Mouse (Mus musculus): ENCODE measurements around the gene Chil3. TPM values are rescaled to one million over a fixed set of nuclear protein-coding genes. Genes with fewer than 3 reads are reported as not detected.

Gene Chil3
- polyA plus RNA-seq, 1 experiment: not detected

DNA sequence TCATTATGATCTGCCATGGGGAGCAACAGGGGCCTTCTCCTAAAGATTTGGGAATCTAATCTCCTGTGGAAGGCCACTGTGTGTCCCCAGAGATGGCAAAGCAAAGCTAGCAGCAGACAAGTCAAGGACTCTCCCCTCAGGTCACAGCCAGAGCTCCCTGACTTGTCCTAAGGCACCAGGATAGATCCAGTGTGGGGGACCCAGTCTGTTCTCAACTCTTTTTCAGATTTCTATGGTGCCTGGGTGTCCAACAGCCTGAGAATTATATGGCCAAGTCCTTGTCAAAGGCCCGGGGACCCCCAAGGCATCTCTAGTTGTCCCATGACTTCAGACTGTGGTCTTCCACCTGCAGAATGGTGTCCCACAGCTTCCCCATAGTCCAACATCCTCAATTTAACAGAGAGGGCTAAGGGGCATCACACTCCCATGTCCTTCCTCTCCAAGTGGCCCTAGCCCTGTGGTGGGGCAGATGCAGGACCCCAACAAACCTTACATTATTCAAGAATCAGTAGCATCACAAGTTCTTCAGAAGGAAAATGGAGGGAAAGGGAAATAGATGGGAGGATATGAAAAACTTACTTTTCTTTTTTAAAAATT is 3.9 kb upstream of the Chil3 start:
- Histone ChIP-seq H3K4me3 (ENCODE audit: low read depth, low read length) (no peak overlapping the region), H3K4me1 (ENCODE audit: control insufficient read depth, insufficient read depth, insufficient read length, low read length) (no peaks in the 10 kb centered on the region), H3K27ac (ENCODE audit: insufficient read depth, low read depth, low read length) (no peak overlapping the region), H3K36me3 (ENCODE audit: control insufficient read depth, insufficient read depth, low read length) (no peaks in the 10 kb centered on the region), H3K27me3 (ENCODE audit: control insufficient read depth, insufficient read depth, low read length) (no peaks in the 10 kb centered on the region)
- no peak for TF ChIP-seq CTCF (IDR thresholded peaks at IDR 0.05; ENCODE audit: extremely low read depth, insufficient read length, insufficient replicate concordance, low read depth, low read length)
- 74% methylated on average over 1 of the region's 1 CpGs for WGBS

DNA sequence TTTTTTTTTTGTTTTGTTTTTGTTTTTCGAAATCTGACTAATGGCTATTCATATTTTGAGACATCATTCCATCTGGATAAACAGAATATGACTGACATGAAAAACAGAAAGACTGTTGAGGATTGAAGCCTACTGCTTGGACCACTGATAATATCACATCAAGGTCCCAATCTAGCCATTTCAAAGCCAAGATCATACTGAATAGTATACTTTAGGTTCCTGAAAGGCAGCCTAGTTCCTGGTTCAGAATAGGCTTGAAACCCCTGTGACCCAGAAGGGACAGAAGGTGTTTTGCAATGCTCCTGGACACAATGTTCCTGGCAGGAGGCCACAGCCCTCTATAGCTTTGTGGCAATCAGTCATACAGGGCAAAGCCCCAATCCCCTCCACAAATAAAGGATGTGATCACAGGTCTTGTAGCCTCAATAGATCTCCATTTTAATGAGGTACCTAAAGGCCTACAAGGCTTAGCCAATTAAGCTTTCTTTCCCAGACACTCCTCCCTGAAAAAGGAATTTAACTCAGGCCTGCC is 3.2 kb upstream of the Chil3 start:
- H3K27ac ChIP-seq (ENCODE audit: insufficient read depth, low read depth, low read length): no peak overlapping the region
- H3K27me3 ChIP-seq (ENCODE audit: control insufficient read depth, insufficient read depth, low read length): no peaks in the 10 kb centered on the region
- H3K4me3 ChIP-seq (ENCODE audit: low read depth, low read length): no peak overlapping the region
- no peaks in the 10 kb centered on the region for H3K4me1 ChIP-seq (ENCODE audit: control insufficient read depth, insufficient read depth, insufficient read length, low read length)
- 32% methylated on average over 1 of the region's 1 CpGs for WGBS
- TF ChIP-seq POLR2A (IDR thresholded peaks at IDR 0.05; ENCODE audit: low read depth, low read length) (no peak), CTCF (IDR thresholded peaks at IDR 0.05; ENCODE audit: extremely low read depth, insufficient read length, insufficient replicate concordance, low read depth, low read length) (no peak)
- no peaks in the 10 kb centered on the region for H3K36me3 ChIP-seq (ENCODE audit: control insufficient read depth, insufficient read depth, low read length)

DNA sequence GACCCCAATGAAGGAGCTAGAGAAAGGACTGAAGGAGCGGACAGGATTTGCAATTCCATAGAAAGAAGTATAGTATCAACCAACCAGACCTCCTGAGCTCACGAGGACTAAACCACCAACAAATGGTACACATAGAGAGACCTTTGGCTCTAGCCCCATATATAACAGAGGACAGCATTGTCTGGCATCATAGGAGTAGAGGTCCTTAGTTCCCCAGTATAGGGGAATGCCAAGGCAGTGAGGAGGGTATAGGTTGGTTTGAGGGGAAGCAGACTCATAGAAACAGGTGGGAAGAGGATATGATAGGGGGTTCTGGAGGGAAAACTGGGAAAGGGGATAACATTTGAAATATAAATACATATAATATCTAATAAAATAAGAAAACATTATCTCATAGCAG is 13.0 kb downstream of the Chil3 start:
- Histone ChIP-seq H3K4me3 (ENCODE audit: low read depth, low read length) (no peak overlapping the region), H3K27me3 (ENCODE audit: control insufficient read depth, insufficient read depth, low read length) (no peaks in the 10 kb centered on the region), H3K4me1 (ENCODE audit: control insufficient read depth, insufficient read depth, insufficient read length, low read length) (no peaks in the 10 kb centered on the region), H3K27ac (ENCODE audit: insufficient read depth, low read depth, low read length) (no peak overlapping the region), H3K36me3 (ENCODE audit: control insufficient read depth, insufficient read depth, low read length) (no peaks in the 10 kb centered on the region)
- WGBS: 83% methylated on average over 2 of the region's 2 CpGs
- TF ChIP-seq CTCF (IDR thresholded peaks at IDR 0.05; ENCODE audit: extremely low read depth, insufficient read length, insufficient replicate concordance, low read depth, low read length) (no peak), POLR2A (IDR thresholded peaks at IDR 0.05; ENCODE audit: low read depth, low read length) (no peak)

DNA sequence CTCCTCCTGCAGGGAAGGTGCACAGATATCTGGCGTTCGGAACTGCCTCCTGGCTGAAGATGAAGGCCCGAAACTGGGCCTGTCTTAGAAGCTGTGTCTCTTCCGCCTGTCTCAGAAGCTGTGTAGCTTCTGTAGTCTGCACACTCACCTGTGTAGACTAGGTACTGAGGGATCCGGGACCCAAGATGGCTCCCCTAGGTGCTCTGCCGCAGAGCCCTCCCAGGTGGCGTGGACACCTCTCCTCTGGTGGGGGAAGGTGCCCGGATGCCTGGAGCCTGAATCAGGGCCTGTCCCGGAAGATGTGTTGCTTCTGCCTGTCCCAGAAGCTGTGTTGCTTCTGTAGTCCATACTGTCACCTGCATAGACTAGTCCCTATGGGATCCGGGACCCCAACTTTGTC is 23.3 kb downstream of the Chil3 start:
- H3K27ac ChIP-seq (ENCODE audit: insufficient read depth, low read depth, low read length): no peak overlapping the region
- no peak overlapping the region for H3K4me3 ChIP-seq (ENCODE audit: low read depth, low read length)
- H3K36me3 ChIP-seq (ENCODE audit: control insufficient read depth, insufficient read depth, low read length): no peaks in the 10 kb centered on the region

DNA sequence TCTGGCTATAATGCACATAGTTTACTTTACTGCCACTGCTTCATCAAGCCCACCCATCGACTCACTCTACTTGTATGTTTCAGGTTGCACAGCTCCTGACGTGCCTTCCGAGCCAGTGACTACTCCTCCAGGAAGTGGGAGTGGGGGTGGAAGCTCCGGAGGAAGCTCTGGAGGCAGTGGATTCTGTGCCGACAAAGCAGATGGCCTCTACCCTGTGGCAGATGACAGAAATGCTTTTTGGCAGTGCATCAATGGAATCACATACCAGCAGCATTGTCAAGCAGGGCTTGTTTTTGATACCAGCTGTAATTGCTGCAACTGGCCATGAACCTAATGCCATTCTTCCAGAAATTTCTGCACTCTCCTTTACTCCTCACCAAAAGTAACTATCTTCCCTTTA is 35.7 kb downstream of the Chil3 start:
- Histone ChIP-seq H3K4me1 (ENCODE audit: control insufficient read depth, insufficient read depth, insufficient read length, low read length) (no peaks in the 10 kb centered on the region), H3K27ac (ENCODE audit: insufficient read depth, low read depth, low read length) (no peak overlapping the region), H3K36me3 (ENCODE audit: control insufficient read depth, insufficient read depth, low read length) (no peaks in the 10 kb centered on the region), H3K27me3 (ENCODE audit: control insufficient read depth, insufficient read depth, low read length) (no peaks in the 10 kb centered on the region), H3K4me3 (ENCODE audit: low read depth, low read length) (no peak overlapping the region)
- 71% methylated on average over 5 of the region's 5 CpGs for WGBS
- TF ChIP-seq POLR2A (IDR thresholded peaks at IDR 0.05; ENCODE audit: low read depth, low read length): no peak
- TF ChIP-seq CTCF (IDR thresholded peaks at IDR 0.05; ENCODE audit: extremely low read depth, insufficient read length, insufficient replicate concordance, low read depth, low read length): no peak

More for the DNA sequence above, 23.3 kb downstream of the Chil3 start:
- H3K27me3 ChIP-seq (ENCODE audit: control insufficient read depth, insufficient read depth, low read length): no peaks in the 10 kb centered on the region
- no peaks in the 10 kb centered on the region for H3K4me1 ChIP-seq (ENCODE audit: control insufficient read depth, insufficient read depth, insufficient read length, low read length)
- WGBS: 88% methylated on average over 10 of the region's 10 CpGs
- TF ChIP-seq CTCF (IDR thresholded peaks at IDR 0.05; ENCODE audit: extremely low read depth, insufficient read length, insufficient replicate concordance, low read depth, low read length) (no peak), POLR2A (IDR thresholded peaks at IDR 0.05; ENCODE audit: low read depth, low read length) (no peak)

DNA sequence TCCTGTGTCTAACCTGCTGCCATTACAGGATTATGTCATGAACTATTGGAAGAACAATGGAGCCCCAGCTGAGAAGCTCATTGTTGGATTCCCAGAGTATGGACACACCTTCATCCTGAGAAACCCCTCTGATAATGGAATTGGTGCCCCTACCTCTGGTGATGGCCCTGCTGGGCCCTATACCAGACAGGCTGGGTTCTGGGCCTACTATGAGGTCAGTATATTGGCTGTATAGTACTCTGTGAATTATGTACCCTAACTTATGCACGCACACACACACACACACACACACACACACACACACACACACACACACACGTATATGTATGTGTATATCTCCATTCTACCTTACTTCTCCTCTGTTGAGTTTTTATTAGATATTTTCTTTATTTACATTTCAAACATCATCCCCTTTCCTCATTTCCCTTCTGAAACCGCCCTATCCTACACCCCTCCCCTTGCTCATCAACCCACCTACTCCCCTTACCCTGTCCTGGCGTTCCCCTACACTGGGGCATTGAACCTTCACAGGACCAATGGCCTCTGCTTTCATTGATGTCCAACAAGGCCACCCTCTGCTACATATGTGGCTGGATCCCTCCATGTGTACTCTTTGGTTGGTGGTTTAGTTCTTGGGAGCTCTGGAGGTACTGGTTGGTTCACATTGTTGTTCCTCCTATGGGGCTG is 38.4 kb downstream of the Chil3 start:
- Histone ChIP-seq H3K36me3 (ENCODE audit: control insufficient read depth, insufficient read depth, low read length) (no peaks in the 10 kb centered on the region), H3K4me3 (ENCODE audit: low read depth, low read length) (no peak overlapping the region), H3K27ac (ENCODE audit: insufficient read depth, low read depth, low read length) (no peak overlapping the region), H3K4me1 (ENCODE audit: control insufficient read depth, insufficient read depth, insufficient read length, low read length) (no peaks in the 10 kb centered on the region), H3K27me3 (ENCODE audit: control insufficient read depth, insufficient read depth, low read length) (no peaks in the 10 kb centered on the region)
- TF ChIP-seq POLR2A (IDR thresholded peaks at IDR 0.05; ENCODE audit: low read depth, low read length): no peak
- TF ChIP-seq CTCF (IDR thresholded peaks at IDR 0.05; ENCODE audit: extremely low read depth, insufficient read length, insufficient replicate concordance, low read depth, low read length): no peak
- 65% methylated on average over 4 of the region's 4 CpGs for WGBS

DNA sequence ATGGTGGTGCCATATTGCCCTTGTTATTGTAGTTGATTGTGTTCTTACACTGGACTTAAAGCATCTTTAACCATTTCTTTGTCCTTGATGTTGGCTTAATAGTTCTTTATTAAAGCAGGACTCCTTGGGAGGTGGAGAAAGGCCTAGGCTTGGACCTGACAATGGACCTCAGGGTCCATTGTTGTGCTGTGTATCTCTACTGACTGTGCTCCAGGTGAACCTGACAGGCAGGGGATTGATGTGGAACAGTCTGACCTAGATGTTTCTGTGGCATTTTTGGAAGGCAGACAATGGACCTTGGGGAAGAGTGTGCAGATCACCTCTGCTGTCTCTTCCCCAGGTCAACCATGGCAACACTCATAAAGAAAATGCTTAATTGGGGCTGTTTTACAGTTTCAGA is 40.4 kb downstream of the Chil3 start:
- no peak overlapping the region for H3K4me3 ChIP-seq (ENCODE audit: low read depth, low read length)
- TF ChIP-seq POLR2A (IDR thresholded peaks at IDR 0.05; ENCODE audit: low read depth, low read length) (no peak), CTCF (IDR thresholded peaks at IDR 0.05; ENCODE audit: extremely low read depth, insufficient read length, insufficient replicate concordance, low read depth, low read length) (no peak)
- no peaks in the 10 kb centered on the region for H3K4me1 ChIP-seq (ENCODE audit: control insufficient read depth, insufficient read depth, insufficient read length, low read length)
- H3K27me3 ChIP-seq (ENCODE audit: control insufficient read depth, insufficient read depth, low read length): no peaks in the 10 kb centered on the region
- no peaks in the 10 kb centered on the region for H3K36me3 ChIP-seq (ENCODE audit: control insufficient read depth, insufficient read depth, low read length)
- H3K27ac ChIP-seq (ENCODE audit: insufficient read depth, low read depth, low read length): no peak overlapping the region
